Mouse (Mus musculus) olfactory bulb, adult 2 months (tissue): ENCODE measurements around the gene Zfhx3.

ENCODE experiments used
- CTCF ChIP-seq: fragments of 200-500 bp; IDR thresholded peaks from 2 replicates; pipeline ENCODE4 v1.5.1; 2012; ENCODE audit warnings: low read depth, mild to moderate bottlenecking, low read length, moderate library complexity; ENCODE audit not compliant: insufficient read depth
- POLR2A ChIP-seq: fragments of 200-500 bp; IDR thresholded peaks from 2 replicates; pipeline ENCODE4 v1.6.1; 2012; ENCODE audit warnings: mild to moderate bottlenecking, low read depth, low read length, moderate library complexity; ENCODE audit not compliant: insufficient read depth

DNA sequence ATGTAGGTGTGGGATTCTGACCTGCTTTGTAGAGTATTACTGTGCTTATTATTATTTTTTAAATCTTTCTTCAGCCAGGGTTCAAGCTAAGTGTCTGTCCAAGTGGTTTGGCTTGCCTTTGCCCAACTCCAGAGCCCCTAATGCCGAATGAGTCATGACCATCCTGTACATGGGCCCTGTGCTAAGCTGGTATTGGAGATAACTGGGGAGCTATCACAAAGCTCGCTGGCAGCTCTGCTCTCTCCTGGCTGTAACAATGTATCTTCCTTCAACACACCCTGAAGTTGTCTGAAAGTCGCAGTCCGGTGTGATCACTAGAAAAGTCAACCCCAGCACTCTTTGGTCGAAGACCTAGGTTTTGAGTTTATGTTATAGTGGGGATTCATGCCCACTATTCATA is 1049.0 kb downstream of the Zfhx3 start:
- TF ChIP-seq POLR2A = no peak
- no peak for TF ChIP-seq CTCF
